Mouse (Mus musculus): ENCODE measurements at regions not wholly inside any gene's neighbourhood (a gene's known extent, or its start where the extent isn't known, plus 50 kb on each side); places are given as distances from the start of the nearest gene placed in this dataset.
"Not testable (repeated sequence)": the region's sequence is repeated elsewhere in the genome, so short reads cannot be mapped to it uniquely, and the experiment has no call there.

GRCm38 (mm10) chr16:65629186-65629585 lies 66.7 kb upstream of the Chmp2b start:
- peak; percentile 31 to 52 for DNase-seq (ENCODE audit: low spot score in 2 of 2)

GRCm38 (mm10) chr16:65631680-65632079 lies 69.2 kb upstream of the Chmp2b start:
- DNase-seq (ENCODE audit: low spot score in 2 of 2): no peak

- DNase-seq (ENCODE audit: low spot score in 2 of 2): not testable (repeated sequence)
Measured at GRCm38 (mm10) chr16:65646741-65647140, 84.2 kb upstream of the Chmp2b start.

DNA sequence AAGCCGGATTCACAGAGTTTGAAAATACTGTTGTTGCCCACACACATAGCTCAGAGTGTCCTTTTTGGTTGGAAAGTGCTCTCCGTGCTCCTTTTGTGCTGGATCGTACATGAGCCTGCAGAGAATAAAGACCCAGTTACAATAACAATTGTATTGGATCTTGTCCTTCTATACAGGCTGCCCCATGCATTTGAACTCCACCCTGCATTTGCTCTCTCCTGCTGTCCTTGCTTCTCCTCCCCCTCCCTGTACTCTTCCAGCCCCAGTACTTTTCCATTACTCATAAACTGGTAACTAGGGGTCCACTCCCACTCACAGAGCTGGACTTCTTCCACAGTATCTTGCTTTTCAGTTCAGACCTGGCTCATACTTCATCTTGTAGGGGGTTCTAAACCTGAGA lies 86.5 kb upstream of the Chmp2b start:
- no peak for DNase-seq (ENCODE audit: low spot score in 2 of 2)

- no peak for DNase-seq (ENCODE audit: low spot score in 2 of 2)
Measured at GRCm38 (mm10) chr16:65655490-65655889, 93.0 kb upstream of the Chmp2b start.

DNA sequence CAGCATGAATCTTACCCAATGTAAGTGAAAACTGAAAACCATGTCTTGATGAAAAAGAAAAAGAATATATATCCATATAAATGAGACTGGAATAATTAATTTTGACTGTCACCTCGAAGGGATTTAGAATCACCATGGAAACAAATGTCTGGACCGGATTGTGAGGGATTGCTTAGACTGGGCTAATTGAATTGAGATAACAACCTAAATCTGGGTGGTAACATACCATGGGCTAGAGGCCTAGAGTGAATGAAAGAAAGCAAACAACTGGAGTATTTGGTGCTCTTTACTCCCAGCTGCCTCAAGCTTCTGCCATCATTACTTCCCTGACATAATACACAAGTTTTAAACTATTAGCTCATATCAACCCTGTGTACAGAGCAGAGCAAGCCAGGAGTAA lies 95.3 kb upstream of the Chmp2b start:
- no peak for DNase-seq (ENCODE audit: low spot score in 2 of 2)

DNA sequence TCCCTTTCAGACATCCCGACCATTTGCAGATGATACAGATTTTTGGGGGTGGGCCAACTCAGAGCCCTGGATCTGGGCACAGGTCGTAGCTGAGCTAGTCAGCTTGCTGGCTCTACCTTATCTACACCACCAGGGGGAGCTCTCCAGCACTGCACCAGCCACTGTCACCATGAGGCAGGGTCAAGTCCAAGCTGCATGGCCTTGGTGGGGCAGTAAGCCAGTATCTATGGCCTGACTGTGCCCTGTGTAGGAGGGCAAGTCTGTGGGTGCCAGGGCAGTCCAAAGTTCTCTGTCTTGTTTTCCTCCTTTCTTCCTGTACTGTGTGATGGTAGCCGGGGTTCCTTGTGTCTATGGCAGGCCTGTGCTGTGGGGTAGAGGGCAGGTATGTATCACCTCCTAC lies 102.3 kb upstream of the Chmp2b start:
- no peak for DNase-seq (ENCODE audit: low spot score in 2 of 2)

DNA sequence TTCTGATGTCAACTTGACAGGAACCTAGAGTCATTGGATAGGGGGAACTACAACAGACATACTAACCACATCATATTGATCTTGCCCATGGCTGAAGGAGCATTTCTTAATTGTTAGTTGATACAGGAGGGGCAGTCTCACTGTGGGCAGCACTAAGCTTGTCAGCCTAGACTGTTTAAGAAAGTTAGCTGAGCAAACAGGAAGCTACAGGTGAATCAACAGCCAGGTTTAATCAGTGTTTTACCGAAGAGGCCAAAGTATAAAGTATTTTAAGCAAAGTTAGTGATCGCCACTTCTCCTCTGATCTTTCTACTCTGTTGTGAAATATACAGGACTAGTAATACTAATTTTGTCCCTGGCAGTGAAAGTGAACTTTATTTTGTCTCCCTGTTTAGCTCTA lies 109.6 kb upstream of the Chmp2b start:
- DNase-seq (ENCODE audit: low spot score in 2 of 2): no peak

DNA sequence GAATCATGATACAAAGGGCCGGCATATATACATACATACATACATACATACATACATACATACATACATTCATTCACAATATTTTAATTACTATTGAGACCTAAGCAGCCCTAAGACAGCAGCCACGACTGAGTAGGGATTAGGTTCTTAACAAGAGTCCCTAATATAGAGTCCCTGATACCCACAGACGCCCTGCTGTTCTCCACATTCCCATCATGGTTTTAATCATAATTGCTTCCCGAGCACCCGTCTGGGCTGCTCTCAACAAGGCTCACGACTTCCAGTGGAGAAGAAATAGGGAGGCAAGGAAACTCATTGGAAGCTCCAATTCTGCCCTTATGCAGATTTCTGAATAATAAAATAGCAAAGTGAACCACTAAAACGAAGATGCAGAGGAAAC lies 120.6 kb upstream of the Chmp2b start:
- no peak for DNase-seq (ENCODE audit: low spot score in 2 of 2)

DNA sequence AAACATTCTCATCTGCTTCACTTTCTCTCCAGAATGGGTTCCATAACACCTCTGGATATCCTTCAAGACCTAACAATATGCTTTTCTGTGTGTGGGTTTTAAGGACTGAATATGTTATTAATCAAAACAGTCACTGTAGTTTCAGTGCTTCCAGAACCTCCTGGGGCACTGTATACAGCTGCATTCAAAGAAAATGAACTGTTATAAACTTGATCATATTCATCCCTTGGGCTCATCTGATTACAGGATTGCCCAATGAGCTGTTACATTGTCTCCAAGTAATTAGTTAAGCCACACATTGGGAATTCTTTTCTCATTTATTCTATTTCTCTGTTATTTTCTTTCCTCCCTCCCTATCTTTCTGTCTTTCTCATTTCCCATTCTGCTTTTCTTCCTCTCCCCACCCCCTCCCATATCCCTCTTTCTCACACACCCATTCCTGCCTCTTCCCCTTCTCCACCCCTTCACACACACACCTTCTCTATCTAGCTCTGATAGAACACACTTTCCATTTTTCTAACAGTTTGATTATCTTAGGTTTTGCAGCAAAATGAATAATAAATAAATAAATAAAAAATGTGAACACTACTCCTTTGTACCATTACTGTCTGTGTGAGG lies 121.3 kb upstream of the Chmp2b start:
- no peak for DNase-seq (ENCODE audit: low spot score in 2 of 2)

- DNase-seq (ENCODE audit: low spot score in 2 of 2): no peak
Measured at GRCm38 (mm10) chr16:65693626-65694025, 121.4 kb upstream of the Vgll3 start.

- no peak for DNase-seq (ENCODE audit: low spot score in 2 of 2)
Measured at GRCm38 (mm10) chr16:65715631-65716030, 99.4 kb upstream of the Vgll3 start.

DNA sequence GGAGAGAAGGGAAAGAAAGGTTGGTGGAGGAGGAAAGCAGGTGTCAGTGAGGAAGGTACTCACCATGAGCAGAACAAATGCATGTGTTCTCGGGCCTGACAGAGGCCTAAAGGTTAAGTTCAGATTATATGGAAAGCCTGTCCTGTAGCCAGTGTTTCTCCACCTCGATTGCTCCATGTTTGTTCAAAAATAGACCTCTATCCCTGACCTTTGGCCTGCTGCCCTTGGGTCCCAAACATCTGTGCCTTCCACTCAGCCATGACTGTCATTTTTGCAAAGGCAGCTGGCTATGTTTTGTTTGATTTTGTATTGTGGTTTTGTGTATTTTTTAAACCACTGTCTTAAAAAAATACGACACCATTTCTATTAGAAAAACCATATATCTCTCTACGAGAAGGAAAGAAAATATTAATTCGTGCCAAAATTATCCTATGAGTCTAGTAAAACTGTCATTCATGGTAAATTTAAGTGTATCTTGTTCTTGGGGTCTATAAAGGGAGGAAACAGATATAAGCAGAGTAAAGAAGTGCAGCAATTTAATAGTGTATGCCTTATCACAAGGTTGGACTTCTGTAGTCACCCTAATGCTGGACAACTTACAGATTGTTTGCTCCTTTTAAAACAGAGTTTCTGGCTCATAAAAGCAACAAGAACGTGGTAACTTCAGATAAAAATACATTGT lies 96.1 kb upstream of the Vgll3 start:
- no peak for DNase-seq (ENCODE audit: low spot score in 2 of 2)

- DNase-seq (ENCODE audit: low spot score in 2 of 2): no peak
Measured at GRCm38 (mm10) chr16:65720953-65721352, 94.1 kb upstream of the Vgll3 start.

GRCm38 (mm10) chr16:65725559-65726269 lies 89.3 kb upstream of the Vgll3 start:
- DNase-seq (ENCODE audit: low spot score in 2 of 2): no peak

- no peak for DNase-seq (ENCODE audit: low spot score in 2 of 2)
Measured at GRCm38 (mm10) chr16:65726289-65726688, 88.8 kb upstream of the Vgll3 start.

GRCm38 (mm10) chr16:65729322-65729721 lies 85.7 kb upstream of the Vgll3 start:
- no peak for DNase-seq (ENCODE audit: low spot score in 2 of 2)

DNA sequence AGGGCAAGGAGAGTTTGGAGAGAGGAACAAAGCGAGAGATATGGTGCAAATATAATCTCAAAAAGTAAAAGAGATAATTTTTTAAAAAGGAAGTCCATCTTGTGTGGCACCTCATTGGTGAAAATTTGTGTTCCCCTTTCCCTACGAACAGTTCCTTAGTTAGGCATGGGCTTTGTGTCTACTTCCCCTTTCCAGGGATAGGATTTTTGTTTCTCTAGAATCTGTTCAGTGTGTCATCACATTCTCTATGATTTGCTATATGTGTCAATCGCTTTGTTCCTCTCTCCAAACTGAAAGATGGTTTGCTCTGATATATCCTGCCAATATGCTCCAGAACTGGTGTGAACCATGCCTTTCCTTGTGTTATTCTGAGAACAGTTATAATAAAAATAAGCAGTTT lies 75.4 kb upstream of the Vgll3 start:
- DNase-seq (ENCODE audit: low spot score in 2 of 2): no peak

DNA sequence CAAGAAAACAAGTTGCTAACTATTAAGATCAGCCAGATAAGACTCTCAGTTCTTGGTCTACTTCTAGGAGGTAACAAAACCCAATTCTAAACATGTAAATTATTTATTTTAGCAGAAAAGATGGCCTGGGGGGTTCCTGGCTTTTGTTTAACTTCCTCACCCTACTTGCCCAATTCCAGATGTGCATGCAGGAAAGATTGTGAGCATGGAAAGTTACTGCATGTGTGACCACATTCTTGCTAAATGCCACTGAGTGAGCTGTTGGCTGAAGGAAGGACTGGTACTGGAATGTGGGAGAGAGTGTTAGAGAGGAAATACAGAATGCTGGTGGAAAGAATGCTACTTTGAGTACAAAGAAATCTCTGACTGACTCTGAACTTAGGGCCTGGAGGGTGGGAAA lies 72.1 kb upstream of the Vgll3 start:
- no peak for DNase-seq (ENCODE audit: low spot score in 2 of 2)

- DNase-seq (ENCODE audit: low spot score in 2 of 2): no peak
Measured at GRCm38 (mm10) chr16:65755667-65756066, 59.4 kb upstream of the Vgll3 start.

Measured in left cerebral cortex, adult 8-10 months (tissue).